Mouse (Mus musculus) MN1 (cell line): ENCODE measurements around the gene Kcp.

Experiments used
- DNase-seq: peaks from one replicate; pipeline ENCODE4 v3.0.0-alpha.2; 2016; ENCODE audit warnings: low spot score

Gene Kcp

GRCm38 (mm10) chr6:29463388-29463787, 44.4 kb downstream of the Kcp start:
- DNase-seq = no peak

GRCm38 (mm10) chr6:29461502-29461901, 46.2 kb downstream of the Kcp start:
- no peak for DNase-seq

DNA sequence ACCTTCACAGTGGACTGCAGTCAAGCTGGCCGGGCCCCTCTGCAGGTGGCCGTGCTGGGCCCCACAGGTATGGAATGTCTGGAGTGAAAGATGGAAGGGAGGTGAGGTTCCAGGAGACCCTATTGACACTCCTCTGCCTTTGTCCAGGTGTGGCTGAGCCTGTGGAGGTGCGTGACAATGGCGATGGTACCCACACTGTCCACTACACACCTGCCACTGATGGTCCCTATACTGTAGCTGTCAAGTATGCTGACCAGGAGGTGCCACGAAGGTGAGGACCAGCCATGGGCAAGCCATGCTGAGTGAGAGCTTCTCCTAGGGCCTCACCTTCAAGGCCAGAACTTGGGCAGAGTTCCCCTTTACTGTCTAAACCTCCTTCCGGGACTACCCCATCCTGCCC, 57.1 kb downstream of the Kcp start:
- no peak for DNase-seq

DNA sequence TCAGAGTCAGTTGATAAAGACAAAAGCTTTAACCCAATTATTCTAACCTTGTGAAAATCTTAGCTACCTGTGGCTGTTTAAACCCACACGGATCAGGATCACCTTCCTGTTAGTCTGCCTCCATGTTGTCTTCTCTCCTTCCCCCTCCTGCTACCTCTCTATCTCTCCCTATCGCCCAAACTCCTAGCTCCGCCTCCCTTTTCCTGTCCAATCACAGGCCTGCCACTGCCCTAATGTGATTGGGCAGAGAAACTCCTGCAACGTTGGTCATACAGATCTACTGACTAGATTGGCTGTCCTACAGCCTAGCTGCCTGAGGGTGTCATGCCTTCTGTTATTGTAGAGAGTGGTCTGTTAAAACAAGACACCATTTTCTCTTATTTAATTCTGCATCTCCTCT, 57.9 kb downstream of the Kcp start:
- DNase-seq = no peak

DNA sequence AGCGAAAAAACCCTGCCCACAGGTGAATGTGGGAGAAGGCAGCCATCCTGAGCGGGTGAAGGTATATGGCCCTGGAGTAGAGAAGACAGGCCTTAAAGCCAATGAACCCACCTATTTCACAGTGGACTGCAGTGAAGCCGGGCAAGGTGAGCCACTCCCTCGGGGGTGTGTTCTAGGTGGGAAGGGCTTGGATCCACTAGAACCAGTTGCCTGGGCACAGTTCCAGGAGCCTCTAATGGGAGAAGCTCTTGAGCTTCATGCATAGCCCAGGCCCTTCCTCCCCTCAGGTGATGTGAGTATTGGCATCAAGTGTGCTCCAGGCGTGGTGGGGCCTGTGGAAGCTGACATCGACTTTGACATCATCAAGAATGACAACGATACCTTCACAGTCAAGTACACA, 62.4 kb downstream of the Kcp start:
- DNase-seq = peak; percentile 36

- peak; percentile 59 for DNase-seq
Measured at GRCm38 (mm10) chr6:29444773-29445172, 63.0 kb downstream of the Kcp start.

- no peak for DNase-seq
Measured at GRCm38 (mm10) chr6:29439789-29440188, 68.0 kb downstream of the Kcp start.

DNA sequence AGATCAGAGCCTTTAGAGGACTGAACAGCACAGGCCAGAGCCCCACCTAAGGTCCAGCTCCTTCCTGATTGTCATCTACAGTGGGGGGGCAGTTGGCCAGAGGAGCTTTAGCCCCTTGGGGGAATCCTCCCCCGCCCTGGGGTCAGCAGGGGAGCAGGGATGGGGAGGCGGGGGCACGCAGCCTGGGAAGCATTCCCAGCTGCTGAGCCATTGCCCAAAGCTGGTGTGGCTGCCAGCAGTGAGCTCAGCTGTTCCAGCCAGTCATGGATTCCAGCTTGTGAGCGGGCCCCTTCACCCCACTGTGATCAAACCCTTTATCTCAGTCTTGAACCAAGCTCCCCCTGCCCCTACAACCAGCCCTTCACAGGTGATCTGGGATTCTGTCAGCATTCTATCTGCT, 68.5 kb downstream of the Kcp start:
- DNase-seq = no peak

- peak; percentile 81 for DNase-seq
Measured at GRCm38 (mm10) chr6:29436461-29436934, 71.3 kb downstream of the Kcp start.

DNA sequence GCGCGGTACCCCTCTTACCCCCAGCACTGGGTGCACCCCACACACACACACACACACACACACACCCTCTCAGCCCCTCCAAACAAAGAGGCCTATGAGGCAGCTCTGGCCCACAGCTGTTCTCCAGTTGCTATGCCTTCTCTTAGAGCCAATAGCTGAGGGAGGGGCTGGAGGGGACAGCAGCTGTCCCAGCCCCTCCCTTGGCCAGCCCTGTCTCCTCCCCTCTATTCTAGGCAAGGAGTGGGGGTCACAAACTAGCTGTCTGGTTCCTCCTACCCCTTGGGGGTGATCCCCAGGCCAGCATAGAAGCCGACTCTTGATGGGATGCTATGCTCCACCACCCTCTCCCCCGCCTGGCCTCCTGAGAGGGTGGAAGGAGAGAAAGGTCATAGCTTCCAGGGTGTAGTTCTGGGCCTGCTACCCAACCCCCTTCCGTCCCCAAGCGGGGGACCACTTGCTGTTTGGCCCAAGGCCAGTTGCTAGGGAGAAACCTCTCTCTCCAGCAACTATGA, 71.8 kb downstream of the Kcp start:
- peak; percentile 51 for DNase-seq

DNA sequence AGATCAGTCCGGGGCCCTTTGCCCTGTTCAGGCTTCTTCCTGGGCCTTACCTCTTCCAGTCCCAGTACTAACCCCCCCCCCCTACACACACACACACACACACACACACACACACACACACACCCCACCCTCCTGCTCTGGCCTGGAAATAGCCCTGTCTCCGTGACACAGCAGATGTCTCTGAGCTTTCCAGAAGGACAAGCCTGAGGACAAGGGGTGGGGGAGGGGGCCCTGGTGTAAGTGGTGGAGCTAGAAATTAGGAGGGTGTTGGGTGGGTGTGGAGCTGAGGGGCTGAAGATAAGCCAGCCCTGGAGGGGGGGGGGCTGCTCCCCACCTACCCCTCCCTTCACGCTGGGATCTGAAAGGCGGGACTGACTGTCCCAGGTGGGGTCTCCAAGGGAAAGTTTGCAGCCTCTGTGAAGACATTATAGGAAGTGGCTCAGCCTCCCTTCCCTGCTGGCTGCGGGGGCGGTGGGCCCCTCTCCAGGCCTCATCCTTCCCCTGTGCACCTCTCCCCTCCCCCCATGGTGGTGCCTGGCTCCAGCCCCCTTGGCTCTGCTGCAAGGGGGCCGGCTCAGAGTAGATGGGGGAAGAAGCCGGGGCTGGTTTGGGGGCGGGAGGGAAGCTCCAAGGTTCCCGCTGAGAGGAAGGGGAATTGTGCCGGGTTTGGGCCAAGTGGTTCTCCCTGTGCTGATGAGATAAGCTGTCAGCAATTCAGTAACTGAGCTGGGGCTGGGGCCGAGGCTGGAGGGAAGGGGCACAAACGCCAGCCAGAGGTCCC, 72.7 kb downstream of the Kcp start:
- peak; percentile 56 for DNase-seq

DNA sequence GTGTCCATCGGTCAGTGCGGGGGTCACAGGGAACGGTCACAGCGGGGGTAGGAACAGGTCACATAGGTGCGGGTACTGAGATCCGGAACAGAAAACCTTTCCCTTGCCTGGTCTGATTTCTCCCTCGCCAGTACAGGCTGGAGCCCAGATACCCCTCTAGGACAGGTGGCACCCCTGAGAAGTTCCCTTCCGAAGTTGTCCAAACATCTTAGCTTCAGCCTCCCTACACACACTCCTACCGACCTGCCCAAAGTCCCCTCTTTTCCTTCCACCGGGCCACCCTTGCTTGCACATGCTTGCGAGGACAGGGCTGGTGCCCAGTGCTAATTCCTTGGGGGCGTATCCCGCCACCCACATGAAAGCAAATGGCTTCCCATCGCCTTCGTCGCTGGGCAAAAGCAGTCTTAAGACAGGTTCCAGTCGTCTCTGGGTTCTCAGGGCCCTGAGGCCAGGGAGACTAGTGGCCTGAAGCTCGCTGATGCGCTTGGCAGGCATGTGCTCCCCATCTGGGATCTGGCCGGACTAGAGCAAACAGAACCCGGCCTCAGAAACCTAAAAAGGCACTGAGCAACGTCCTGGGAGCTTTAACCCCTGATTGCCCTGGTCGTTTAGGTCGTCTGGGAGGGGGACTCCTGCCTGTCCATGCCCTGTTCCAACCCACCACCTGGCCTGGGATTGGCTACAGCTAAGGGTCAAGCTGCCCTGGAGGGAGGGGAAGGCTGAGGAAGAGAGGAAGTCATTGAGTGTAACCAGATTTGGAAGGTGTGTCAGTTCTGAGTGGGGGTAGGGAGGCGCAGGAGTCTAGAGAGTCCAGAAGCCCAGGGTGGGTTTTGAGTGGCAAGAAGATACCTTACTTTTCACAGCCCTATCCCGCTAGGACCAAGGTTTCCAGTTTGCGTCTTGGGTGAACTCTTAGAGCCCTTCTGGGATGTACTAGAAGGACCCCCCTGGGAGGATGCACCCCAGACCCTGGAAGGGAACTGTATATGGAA, 73.7 kb downstream of the Kcp start:
- peak; percentile 81 for DNase-seq

DNA sequence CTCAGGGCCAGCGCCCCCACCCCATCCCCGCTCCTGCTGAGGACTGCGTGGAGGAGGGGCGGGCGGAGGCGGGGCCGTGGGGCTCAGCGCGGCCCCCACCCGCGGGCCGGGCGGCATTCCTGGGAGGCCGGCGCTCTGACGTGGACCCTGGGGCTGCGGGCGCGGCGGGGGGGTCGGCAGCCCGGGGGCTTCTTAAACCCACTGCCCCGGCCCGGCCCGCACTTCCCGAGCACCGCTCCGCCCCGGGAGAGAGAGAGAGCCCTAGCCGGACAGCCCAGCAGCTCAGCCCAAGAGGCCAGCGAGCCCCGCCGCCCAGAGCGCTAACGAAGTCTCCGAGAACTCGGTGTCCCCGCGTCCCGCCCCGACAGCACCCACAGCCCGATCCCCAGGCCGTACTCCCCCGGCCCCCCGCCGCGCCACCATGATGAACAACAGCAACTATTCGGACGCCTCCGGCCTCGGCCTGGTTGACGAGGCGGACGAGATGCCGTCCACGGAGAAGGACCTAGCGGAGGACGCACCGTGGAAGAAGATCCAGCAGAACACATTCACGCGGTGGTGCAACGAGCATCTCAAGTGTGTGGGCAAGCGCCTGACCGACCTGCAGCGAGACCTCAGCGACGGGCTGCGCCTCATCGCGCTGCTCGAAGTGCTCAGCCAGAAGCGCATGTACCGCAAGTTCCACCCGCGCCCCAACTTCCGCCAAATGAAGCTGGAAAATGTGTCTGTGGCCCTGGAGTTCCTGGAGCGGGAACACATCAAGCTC, 74.5 kb downstream of the Kcp start, which contains the start of gene Flnc:
Gene Flnc (plus strand): TSS at position 219 of the 766 bp plus-strand sequence.
- peak; percentile 58 for DNase-seq

DNA sequence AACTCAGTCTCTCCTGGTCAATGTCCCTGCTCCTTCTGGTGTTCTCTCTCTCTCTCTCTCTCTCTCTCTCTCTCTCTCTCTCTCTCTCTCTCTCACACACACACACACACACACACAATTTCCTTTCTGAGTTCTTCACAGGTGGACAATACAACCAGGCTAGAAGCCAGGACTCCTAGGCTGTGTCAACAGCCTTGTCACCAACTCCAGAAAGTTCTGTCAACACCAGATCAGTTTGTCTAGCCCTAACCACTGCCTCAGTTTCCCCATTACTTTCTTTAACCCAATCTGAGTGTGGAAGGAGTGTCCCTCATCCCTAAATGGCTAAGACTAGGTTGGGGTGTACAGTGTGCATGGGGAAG, 75.1 kb downstream of the Kcp start:
- no peak for DNase-seq

GRCm38 (mm10) chr6:29432156-29432555, 75.6 kb downstream of the Kcp start:
- peak; percentile 62 for DNase-seq

DNA sequence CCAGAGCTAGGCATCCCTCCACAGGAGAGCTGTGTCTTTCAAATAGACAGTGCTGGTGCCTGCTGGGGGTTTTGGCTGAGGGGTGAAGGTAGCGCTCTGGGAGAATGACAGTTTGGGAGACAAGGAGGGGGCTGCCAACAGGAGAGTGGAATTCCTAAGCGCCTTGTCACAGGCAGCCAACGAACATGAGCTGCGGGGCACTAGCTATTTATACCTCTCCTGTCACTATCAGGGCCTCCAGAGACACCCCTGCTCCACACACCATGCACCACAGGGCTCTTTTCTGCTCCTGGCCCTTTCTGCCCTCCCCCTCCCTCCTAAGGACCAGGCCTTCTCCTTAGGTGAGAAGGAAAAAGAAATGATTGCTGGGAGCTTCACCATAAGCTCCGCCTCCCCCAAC, 76.3 kb downstream of the Kcp start:
- DNase-seq = peak; percentile 59

DNA sequence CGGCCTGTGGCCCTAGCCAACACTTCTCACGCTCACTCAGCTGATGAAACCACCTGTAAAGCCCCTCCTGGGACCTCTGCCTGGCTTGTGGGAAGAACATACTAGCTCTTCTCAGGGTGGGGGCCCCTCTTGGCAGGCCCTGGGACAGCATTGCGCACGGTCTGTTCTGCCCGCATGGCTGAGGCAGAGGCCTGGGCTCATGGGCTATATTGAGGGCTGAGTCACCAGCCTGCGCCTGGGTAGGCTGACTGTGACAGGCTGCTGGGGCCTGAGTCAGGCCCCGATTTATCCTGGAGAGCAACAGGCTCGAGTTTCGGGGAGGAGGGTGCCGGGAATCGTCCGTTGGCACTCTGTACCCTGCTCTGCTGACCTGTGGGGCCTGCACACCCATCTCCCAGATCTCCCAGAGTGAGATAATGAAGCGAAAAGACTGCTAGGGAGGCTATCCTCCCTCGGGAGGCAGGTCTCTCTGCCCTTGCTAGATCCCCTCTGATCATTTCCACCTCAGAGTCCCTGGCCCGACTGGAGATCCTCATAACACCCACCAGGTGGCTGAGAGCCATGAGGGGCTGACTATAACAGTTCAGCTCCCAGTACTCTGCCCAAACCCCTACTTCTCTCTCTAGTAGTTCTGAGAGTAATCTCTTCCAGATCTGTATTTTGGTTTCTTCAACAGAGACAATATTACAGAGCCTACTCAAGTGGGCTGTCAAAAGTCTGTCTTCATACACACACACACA, 76.9 kb downstream of the Kcp start:
- DNase-seq = peak; percentile 85

DNA sequence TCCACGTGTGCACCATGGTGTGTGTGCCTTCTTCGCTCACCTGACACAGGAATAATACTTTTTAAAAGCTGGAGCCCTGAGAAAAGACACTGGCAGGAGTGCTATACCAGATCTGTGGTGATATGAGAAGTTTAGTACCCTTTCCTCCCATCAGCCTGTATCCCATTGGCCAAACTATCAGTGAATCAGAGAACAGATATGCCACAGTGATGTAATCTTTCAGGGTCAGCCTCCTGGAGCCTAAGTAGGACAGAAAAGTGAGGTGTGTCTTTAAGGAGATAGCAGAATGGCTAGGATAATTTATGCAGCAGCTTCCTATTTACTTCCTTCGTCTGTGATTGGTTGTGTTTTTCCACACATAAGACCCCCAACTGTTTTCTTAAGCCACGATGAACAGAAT, 79.6 kb downstream of the Kcp start:
- no peak for DNase-seq

DNA sequence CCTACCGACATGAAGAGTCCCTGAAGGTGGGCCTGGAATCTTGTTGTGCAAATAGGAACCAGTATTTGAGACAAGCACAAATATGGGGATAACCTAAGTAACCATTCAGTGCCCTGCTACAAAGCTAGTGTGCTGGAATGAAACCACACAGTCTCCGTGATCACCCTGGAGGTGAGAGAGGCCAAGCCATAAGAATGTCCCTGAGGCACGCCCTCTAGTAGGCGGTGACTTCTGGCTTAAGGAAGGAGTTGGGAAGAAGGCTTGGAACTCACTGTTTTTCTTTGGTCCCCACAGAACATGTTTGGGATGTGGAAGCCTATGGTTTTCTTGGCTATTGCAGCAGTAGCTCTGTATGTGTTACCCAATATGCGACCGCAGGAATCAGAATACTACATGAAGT, 81.4 kb downstream of the Kcp start:
- no peak for DNase-seq

- DNase-seq = no peak
Measured at GRCm38 (mm10) chr6:29425118-29425517, 82.6 kb downstream of the Kcp start.
